Mouse (Mus musculus) kidney, postnatal 25 days (tissue): ENCODE data around the gene Sprr1b.
A peak's percentile ranks its signal among the peaks of the same experiment; 100 is the strongest.

Experiments used
- DNase-seq, 2 experiments: peaks; one replicate each; pipeline ENCODE4 v3.0.0; 2021; ENCODE audit warnings: mixed read lengths in 2 of 2

Gene Sprr1b

DNA sequence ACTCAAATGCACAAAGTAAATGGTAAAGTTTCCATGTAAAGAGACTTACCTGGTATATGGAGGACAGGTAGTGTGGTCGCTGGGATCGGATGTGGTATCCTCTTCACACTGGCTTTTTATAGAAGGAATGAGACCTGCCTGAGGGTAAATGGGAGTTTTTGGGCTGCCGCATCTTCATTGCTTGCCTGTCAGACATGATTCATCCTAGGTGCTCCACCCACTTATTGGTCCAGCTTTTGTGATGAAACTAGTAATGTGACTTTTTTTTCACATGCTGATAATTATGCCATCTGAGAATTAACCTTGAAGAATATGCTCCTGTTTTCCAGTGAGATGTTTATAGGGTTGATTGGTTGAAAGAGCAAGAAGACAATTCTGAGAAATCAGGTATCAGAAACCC, at the start of gene Sprr1b:
Gene Sprr1b, minus strand, starts transcription at position 101 of the 400 bp plus-strand sequence.
- no peak for DNase-seq

DNA sequence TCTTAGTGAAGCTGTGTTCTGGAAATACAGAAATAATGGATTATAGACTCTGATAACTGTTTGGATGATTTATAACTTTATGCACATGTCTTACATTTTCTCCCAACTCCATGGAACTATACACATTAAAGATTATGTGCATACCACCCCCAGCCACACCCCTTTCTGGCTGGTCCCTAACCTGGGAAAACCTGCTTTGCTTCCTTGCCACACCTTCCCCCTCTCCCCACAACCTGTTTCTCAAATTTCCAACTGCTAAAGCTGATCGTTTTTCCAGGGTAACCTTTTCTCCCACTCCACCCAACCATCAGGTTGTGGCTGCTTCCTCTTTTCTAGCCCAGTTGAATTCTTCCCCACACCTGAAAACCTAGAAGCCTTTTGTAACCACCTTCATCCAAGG, 47.7 kb upstream of the Sprr1b start:
- no peak for DNase-seq

DNA sequence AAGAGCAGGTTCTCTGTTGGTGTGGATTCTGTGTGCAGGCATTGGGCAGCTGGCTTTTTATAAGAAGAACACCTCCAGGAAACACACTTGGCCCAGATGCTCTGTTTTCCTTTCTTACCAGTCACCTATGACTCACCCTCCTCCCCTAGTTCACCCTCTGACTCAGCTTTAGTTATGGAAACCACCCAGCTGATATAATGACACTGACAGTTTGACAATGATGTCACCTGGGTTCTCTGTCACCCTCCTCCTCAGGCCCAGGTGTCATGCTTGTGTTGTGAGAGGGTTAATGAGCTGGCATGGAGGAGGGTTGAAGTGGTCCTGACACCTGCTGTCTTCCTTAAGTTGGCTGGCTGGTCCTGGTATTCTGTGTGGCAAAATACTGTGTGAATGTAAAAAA, 47.3 kb upstream of the Sprr1b start, which contains the start of gene Sprr1a:
Gene Sprr1a, minus strand, starts transcription at position 33 of the 400 bp plus-strand sequence.
- no peak for DNase-seq

DNA sequence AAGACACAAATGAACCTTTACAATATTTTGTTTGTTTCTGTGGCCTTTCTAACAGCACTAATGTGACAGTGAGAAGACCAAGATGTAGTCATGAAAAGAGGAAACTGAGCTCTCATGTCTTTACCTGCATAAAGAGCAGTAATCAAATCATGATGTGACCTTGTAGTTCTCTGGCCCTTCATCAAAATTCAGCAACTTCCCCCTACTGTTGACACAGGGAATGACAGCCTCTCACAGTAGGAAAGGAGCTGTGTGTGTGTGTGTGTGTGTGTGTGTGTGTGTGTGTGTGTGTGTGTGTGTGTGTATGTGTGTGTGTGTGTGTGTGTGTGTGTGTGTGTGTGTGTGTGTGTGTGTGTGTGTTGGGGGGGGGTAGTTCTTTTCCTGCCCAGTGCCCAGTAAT, 42.7 kb upstream of the Sprr1b start:
- DNase-seq: peak in 1 of 2 experiments; percentile 21

DNA sequence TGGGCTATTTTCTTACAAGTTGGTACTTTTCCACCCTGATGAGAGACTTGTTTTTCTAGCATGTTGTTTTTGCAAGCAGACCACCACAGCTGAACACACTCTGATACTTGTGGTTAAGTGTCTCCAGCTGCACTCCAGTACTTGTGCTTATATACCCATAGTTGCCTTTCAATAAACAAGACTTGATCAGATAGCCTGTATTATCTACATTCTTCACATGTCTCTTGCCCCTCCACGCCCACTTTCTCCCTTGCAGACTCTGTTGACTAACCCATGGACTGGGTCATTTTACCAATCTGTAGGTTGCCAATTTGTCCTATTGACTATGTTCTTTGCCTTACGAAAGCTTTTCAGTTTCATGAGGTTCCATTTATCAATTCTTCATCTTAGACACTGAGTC, 31.5 kb upstream of the Sprr1b start:
- DNase-seq: no peak

DNA sequence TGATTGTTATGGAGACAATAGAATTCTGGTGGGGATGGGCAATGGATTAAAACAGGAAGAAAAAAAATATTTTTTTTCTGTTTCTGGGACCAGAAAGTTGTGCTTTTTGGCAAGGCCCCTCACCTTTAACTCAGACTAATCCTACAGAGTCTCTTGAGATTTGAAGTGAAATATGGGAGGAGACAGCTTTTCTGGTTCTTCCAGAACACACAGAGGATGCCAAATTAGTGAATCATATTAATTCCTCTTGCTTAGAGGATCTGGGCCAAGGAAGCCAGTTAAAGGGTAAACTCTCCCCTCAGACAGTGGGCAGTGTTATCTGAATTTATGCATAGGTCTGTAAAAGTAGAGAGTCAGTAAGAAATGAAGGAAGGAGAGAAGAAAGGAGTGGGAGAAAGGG, 28.8 kb upstream of the Sprr1b start:
- no peak for DNase-seq

DNA sequence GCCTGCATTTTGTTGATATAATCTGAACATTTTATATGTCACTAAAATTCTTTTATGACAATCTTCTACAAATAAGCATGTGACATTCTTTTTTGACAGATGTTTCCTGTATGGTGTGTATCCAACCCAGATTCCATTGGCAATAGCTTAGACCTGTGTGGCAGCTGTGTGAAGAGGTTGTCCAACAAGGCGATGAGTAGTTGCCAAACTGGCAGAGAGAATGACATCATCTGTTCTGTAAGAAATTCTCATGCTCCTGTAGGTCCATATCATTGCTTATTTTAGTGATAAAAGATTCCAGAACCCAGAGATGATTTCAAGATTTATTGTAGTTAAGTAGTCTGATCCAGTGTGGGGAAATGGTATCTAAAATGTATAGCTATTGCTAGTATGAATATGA, 28.0 kb upstream of the Sprr1b start:
- DNase-seq: no peak

DNA sequence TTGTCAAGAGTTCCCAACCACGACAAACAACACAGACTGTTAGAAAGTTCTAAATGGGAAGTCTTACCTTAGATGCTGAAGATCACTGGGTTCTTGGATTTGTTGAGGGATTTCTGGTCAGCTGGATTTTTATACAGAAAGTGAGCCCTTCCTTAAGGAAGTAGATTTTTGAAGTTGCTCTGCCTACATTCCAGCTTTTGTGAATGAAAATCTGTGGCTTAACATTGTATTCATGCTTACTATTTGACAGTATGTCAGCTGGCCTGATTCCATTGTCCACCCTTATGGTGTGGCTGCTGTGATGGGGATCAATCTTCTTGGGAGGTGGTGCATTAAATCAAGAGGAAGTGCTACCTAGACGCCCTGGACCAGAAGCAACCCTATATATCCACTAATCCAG, 20.0 kb upstream of the Sprr1b start, which contains the start of gene Sprr3:
Gene Sprr3, minus strand, starts transcription at position 101 of the 400 bp plus-strand sequence.
- DNase-seq: no peak

DNA sequence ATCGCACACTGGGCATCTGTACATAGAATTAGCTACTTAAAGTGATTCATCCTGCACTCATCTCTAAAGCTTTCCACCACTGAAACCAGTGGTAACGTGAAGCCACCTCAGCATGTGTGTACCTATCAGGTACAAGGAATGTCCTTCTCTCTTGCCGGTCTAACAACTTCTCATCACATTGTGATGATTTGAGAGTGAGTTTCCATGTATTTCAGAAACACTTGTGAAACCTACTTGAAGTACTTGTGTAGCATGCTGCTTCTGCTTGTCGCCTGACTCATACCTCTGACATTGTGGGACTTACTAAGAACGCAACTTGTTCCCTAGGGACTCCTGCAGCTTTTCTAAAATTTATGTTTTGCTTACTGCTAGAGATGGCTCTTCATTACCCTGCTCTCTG, 16.6 kb upstream of the Sprr1b start:
- no peak for DNase-seq

DNA sequence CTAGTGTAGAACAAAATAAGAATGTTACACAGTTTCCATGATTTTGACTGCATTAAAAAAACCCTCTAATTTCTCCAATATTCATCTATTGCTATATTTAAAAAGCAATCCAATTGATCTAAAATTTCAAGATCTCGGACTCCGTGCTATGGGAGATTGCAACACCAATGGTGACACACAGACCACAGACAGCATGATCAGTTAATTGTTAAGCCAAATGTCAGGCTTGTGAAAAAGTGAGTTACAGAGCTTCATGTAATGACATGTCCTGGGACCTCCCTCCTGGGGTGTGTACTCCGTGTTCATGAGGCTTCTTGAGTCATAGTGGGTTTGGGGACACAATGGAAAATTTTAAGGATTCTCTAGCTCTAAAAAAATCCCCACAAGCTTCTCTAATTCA, 1.6 kb upstream of the Sprr1b start:
- no peak for DNase-seq

DNA sequence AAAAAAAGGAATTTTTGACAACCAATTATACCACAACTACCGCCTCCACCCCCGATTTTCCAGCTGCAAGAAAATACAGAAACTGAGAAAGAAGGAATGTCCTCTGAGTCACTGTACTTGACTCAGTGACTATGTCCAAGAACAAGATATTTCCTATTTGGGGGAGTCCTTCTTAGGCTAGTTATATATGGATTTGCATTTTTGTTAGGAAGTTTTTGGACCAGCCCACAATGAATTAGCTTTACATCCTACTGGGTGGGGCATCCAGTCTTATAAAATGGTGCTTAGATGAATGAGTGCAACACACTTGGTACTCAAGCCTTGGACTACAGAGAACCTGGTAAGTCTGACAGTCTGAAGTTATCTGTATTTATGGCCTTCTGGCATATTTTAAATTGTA, 6.3 kb downstream of the Sprr1b start, which contains the start of gene Sprr2k:
Gene Sprr2k, plus strand, starts transcription at position 301 of the 400 bp plus-strand sequence.
- DNase-seq: no peak

DNA sequence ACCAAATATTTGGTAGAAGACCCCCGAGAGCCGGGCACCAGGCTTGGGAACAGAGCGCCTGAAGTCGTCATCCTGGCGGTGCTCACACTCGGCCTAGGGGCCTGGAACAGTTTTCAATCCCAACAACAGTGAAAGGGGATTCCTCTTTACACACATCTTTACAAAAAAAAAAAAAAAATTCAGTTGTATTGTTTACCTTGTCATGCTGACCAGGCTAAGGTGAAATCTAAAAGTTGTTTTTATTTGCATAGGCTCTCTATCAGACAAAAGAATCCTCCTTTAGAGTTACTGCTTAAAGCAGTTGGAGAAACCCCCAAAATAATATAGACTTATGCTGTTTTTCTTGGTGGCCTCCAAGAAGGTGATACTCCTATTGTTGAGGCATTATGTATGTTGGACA, 9.3 kb downstream of the Sprr1b start, which contains the start of gene Gm9774:
Gene Gm9774, minus strand, starts transcription at position 101 of the 400 bp plus-strand sequence.
- DNase-seq: no peak

DNA sequence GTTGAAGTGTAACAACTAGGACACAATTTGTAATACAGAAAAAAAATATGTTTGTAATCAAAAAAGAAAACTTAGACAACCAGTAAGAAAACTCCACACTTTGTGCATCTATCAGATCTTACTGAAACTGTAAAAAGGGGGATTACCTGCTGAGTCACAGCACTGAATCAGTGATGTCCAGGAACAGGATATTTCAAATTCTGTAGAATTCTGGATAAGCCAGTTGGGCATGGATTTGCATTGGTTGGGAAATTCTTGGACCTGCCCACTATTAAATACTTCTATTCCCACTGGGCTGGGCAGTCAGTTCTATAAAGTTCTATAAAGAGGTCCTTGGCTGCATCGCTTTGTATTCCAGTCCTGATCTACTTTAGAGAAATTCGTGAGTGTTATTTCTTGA, 20.8 kb downstream of the Sprr1b start, which contains the start of gene Sprr2j-ps:
Gene Sprr2j-ps, plus strand, starts transcription at position 301 of the 400 bp plus-strand sequence.
- DNase-seq: no peak

DNA sequence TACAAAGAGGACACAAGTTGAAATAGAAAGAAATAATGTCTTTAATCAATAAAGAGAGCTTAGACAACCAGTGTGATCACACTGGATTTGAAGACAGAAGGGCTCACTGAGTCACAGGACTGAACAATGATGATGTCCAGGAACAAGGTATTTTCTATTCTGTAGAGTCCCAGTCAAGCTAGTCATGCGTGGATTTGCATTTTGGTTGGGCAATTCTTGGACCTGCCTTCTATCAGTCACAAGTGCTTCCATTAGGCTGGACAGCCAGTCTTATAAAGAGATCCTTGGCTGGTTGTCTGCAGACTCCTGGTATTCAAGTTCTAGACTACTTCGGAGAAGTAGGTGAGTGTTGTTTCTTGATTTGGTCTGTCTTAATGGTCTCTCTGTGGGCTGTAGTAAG, 30.9 kb downstream of the Sprr1b start, which contains the start of gene Sprr2i:
Gene Sprr2i, plus strand, starts transcription at position 301 of the 400 bp plus-strand sequence.
- no peak for DNase-seq

DNA sequence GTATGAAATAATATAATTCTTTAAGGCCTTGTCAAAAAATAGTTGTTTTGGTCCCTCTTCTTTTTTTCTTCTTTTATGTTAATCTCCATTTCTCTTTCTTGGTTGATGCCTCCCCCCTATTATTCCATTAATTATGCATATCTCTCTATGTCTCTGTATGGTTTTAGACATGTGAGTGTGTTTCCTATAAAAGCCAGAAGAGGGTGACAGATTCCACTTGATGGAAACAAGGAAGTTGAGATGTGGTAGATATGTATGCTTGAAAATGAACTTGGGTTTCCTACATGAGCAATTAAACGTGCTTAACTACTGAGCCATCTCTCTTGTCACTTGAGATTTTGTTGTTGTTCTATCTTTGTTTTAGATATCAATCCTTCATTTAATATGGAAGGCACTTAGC, 44.3 kb downstream of the Sprr1b start:
- DNase-seq: no peak
